16 mouse cellular contexts compared by ENCODE assay signal in the genomic region with DNA sequence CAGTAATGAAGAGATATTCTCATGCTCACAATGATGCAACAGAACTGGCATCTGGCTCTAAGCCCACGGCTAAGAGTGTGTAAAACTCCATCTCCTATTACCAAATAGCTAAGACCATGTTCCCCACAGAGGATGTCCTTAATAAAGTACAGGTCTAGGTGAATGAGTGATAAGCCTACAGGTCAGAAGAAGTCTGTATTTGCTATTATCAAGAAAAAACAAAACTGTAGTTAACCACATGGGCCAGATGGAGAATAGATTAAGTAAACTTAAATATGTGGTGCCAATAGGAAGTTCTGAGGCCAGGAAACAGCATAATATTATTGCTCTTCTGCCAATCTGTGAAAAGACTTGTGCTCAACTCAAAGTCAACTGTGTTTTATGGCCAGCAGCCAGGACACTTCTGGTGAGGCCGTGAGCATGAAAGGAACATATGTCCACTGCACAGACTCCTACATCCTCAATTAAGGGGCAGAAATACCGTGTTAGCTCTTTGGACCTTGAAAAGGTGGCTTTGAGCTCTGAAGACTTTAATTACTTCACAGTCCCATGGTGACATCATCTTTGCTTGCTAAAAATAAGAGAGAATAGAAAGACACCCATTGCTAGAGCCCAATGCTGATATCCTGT.
A peak's percentile ranks its signal among the peaks of the same experiment; 100 is the strongest.
DNase-seq lines count a peak whose midpoint lies in the region; ATAC-seq and TF ChIP-seq lines count a peak whose summit lies in the region.
"Had no signal": no experiment of that assay in that cellular context is flagged by ENCODE, and none has a peak within 500 bp of the region (broad histone marks: within the 10 kb centered on the region; RNA-seq: fewer than 3 reads in every experiment).

No protein-coding gene starts in this region.

- H3K27ac ChIP-seq in forebrain, embryonic 13.5 days, result no peak overlapping the region
- no peak overlapping the region for H3K27ac ChIP-seq in forebrain, embryonic 12.5 days
- H3K27ac ChIP-seq in cerebellum, adult 2 months (ENCODE audit: insufficient read depth, low read length), result no peak overlapping the region
- H3K27ac ChIP-seq in left cerebral cortex, adult 2 months, result no peak overlapping the region
- H3K27ac ChIP-seq: hindbrain, embryonic 15.5 days; limb, embryonic 12.5 days; macrophage had no signal

- ATAC-seq in forebrain, embryonic 13.5 days, result peak; percentile 63
- ATAC-seq in forebrain, embryonic 12.5 days (ENCODE audit: low FRiP score), result no peak
- ATAC-seq in megakaryocyte progenitor cell, adult 5-6 weeks (replicated peaks; ENCODE audit: poor library complexity), result 0 out of 2 replicates have a peak, but pooled peaks have one; percentile 29
- ATAC-seq: Patski had no signal

- H3K4me3 ChIP-seq in forebrain, embryonic 13.5 days, result no peak overlapping the region
- no peak overlapping the region for H3K4me3 ChIP-seq in forebrain, embryonic 12.5 days (replicated peaks)
- H3K4me3 ChIP-seq in cerebellum, adult 2 months (replicated peaks; ENCODE audit: insufficient read depth, low read depth, low read length), result no peak overlapping the region
- no peak overlapping the region for H3K4me3 ChIP-seq in left cerebral cortex, adult 2 months
- H3K4me3 ChIP-seq: hindbrain, embryonic 15.5 days; limb, embryonic 12.5 days had no signal

- H3K36me3 ChIP-seq in forebrain, embryonic 13.5 days (ENCODE audit: poor library complexity, severe bottlenecking), result no peaks in the 10 kb centered on the region
- H3K36me3 ChIP-seq in forebrain, embryonic 12.5 days (replicated peaks), result no peaks in the 10 kb centered on the region
- H3K36me3 ChIP-seq: hindbrain, embryonic 15.5 days; limb, embryonic 12.5 days had no signal

- no peaks in the 10 kb centered on the region for H3K4me1 ChIP-seq in forebrain, embryonic 13.5 days
- no peaks in the 10 kb centered on the region for H3K4me1 ChIP-seq in forebrain, embryonic 12.5 days
- H3K4me1 ChIP-seq in cerebellum, adult 2 months (ENCODE audit: control insufficient read depth, insufficient read depth, low read length), result no peaks in the 10 kb centered on the region; the same call in 1 of the 2 replicates
- H3K4me1 ChIP-seq: hindbrain, embryonic 15.5 days; limb, embryonic 12.5 days had no signal

- H3K27me3 ChIP-seq in forebrain, embryonic 13.5 days, result no peaks in the 10 kb centered on the region
- no peaks in the 10 kb centered on the region for H3K27me3 ChIP-seq in forebrain, embryonic 12.5 days
- H3K27me3 ChIP-seq in cerebellum, adult 2 months (ENCODE audit: control insufficient read depth, insufficient read depth, low read length), result no peaks in the 10 kb centered on the region
- H3K27me3 ChIP-seq: hindbrain, embryonic 15.5 days; limb, embryonic 12.5 days; Patski had no signal

- peak; percentile 81 for DNase-seq in left cerebral cortex, postnatal 4 days
- DNase-seq in left cerebral cortex, adult 18-20 months (ENCODE audit: low spot score in 2 of 2), result no peak
- DNase-seq in cerebellum, adult 2 months, result peak; percentile 20 to 43
- DNase-seq in left cerebral cortex, adult 2 months (ENCODE audit: extremely low spot score in 1 of 2, low spot score in 2 of 2), result no peak
- DNase-seq in spleen, adult 18-20 months, result no peak
- DNase-seq: kidney, adult 2 months; kidney, postnatal 36 days; midbrain, embryonic 14.5 days; thymus, postnatal 36 days had no signal

- H3K9me3 ChIP-seq in forebrain, embryonic 13.5 days (replicated peaks), result no peaks in the 10 kb centered on the region
- no peaks in the 10 kb centered on the region for H3K9me3 ChIP-seq in forebrain, embryonic 12.5 days
- H3K9me3 ChIP-seq: hindbrain, embryonic 15.5 days; limb, embryonic 12.5 days had no signal

- TF ChIP-seq CTCF in cerebellum, adult 2 months (IDR thresholded peaks at IDR 0.05; ENCODE audit: borderline replicate concordance, insufficient read depth, low read depth, low read length), result no peak
- no peak for TF ChIP-seq CTCF in left cerebral cortex, adult 2 months (IDR thresholded peaks at IDR 0.05)

- TF ChIP-seq POLR2A in cerebellum, adult 2 months (IDR thresholded peaks at IDR 0.05; ENCODE audit: borderline replicate concordance, insufficient read depth, low read length), result no peak

- intact Hi-C loops in left cerebral cortex, postnatal 4 days (cut with DNase I), result no loop called here
- intact Hi-C loops in left cerebral cortex, adult 2 months (cut with DNase I), result no loop called here

- no peak overlapping the region for H3K4me2 ChIP-seq in forebrain, embryonic 13.5 days
- H3K4me2 ChIP-seq in forebrain, embryonic 12.5 days, result no peak overlapping the region
- H3K4me2 ChIP-seq: hindbrain, embryonic 15.5 days; limb, embryonic 12.5 days had no signal

- H3K9ac ChIP-seq in forebrain, embryonic 13.5 days, result no peak overlapping the region
- H3K9ac ChIP-seq in forebrain, embryonic 12.5 days, result no peak overlapping the region
- H3K9ac ChIP-seq: hindbrain, embryonic 15.5 days; limb, embryonic 12.5 days had no signal

- WGBS in forebrain, embryonic 13.5 days, result 54% methylated on average over 3 of the region's 3 CpGs
- WGBS in forebrain, embryonic 12.5 days, result 71% methylated on average over 3 of the region's 3 CpGs
- WGBS in cerebellum, adult 2 months, result 23% methylated on average over 3 of the region's 3 CpGs

Comparison
In these comparisons a context has a peak if more than half of its experiments do, and no peak if none do; other contexts are left out.
1. DNase-seq: peak in left cerebral cortex, postnatal 4 days (single experiment) and cerebellum, adult 2 months (2 of 2); none in left cerebral cortex, adult 18-20 months (0 of 2), left cerebral cortex, adult 2 months (0 of 2) and spleen, adult 18-20 months (0 of 2).